In genomic region chr13:93499167-93499972, GRCm38 (mm10) we compare ENCODE assay signal across 8 mouse cellular contexts. TPM values are rescaled to one million over a fixed set of nuclear protein-coding genes. Genes with fewer than 3 reads are reported as not detected.
DNase-seq lines count a peak whose midpoint lies in the region; ATAC-seq and TF ChIP-seq lines count a peak whose summit lies in the region.

Gene Jmy (minus strand): TSS chr13:93499808.

- H3K9me3 ChIP-seq in hindbrain, embryonic 15.5 days, result no peaks in the 10 kb centered on the region

- H3K4me3 ChIP-seq in hindbrain, embryonic 15.5 days, result peak within 1 kb of the TSS; percentile 91

- WGBS in hindbrain, embryonic 15.5 days, result under 1% methylated on average over 105 of the region's 105 CpGs

- CTCF ChIA-PET in Patski (lab: Charles Lee), result no interaction called here

- ATAC-seq in Patski, result peak; percentile 73
- peak; percentile 97 for ATAC-seq in hindbrain, embryonic 15.5 days (ENCODE audit: low FRiP score, low read depth)

- no peak for DNase-seq in Patski (ENCODE audit: low read depth, low spot score)
- peak; percentile 91 to 92 for DNase-seq in cerebellum, postnatal 14 days
- peak; percentile 67 to 72 for DNase-seq in frontal cortex, postnatal 25 days (ENCODE audit: low spot score in 2 of 2)
- DNase-seq in left cerebral cortex, adult 11 months (ENCODE audit: low spot score), result peak; percentile 79
- DNase-seq in lung, postnatal 4 days, result peak; percentile 88 to 90
- DNase-seq in retina, postnatal 7 days (ENCODE audit: low read depth, low spot score), result peak; percentile 79
- DNase-seq in urinary bladder, adult 2 months (ENCODE audit: low spot score), result peak; percentile 79

- H3K27ac ChIP-seq in hindbrain, embryonic 15.5 days (replicated peaks), result peak within 1 kb of the TSS; percentile 87

- POLR2A ChIA-PET in Patski (lab: Charles Lee), result no interaction called here

- peaks cover 33% of the 10 kb centered on the region for H3K4me1 ChIP-seq in hindbrain, embryonic 15.5 days (replicated peaks)

- no peaks in the 10 kb centered on the region for H3K36me3 ChIP-seq in hindbrain, embryonic 15.5 days

- no peak for TF ChIP-seq CTCF in Patski (IDR thresholded peaks at IDR 0.05)

- H3K4me2 ChIP-seq in hindbrain, embryonic 15.5 days, result peak within 1 kb of the TSS; percentile 83

- no peaks in the 10 kb centered on the region for H3K27me3 ChIP-seq in Patski
- H3K27me3 ChIP-seq in hindbrain, embryonic 15.5 days, result no peaks in the 10 kb centered on the region

- peak within 1 kb of the TSS; percentile 84 for H3K9ac ChIP-seq in hindbrain, embryonic 15.5 days

- in situ Hi-C loops in Patski (cut with MboI; ENCODE audit: low pct_unique_long_range_greater_than_20kb), result loop anchor here (5.0 to 10.0 kb wide), 2 partner anchors 192 to 325 kb away; no protein-coding TSS in a partner anchor

RNA-seq across cellular contexts. Expression of gene Jmy, which starts in this region (rescaled TPM):
- polyA plus RNA-seq in Patski (2021), result 15.6 TPM
- polyA plus RNA-seq in hindbrain, embryonic 15.5 days (2015; fragmentation: Nextera tagmentation; extraction: Ambion mirVana), result 5.7 and 9.1 TPM in 2 replicates
- polyA plus RNA-seq in urinary bladder, adult 2 months (2012; rRNA removed), result 20.1 and 27.7 TPM in 2 replicates
